Mouse (Mus musculus): Measurements from ENCODE around the gene Myadml2. TPM values are rescaled to one million over a fixed set of nuclear protein-coding genes. Genes with fewer than 3 reads are reported as not detected.

The Myadml2 gene
- polyA plus RNA-seq, 2 experiments = 0.07 to 0.67 TPM

DNA sequence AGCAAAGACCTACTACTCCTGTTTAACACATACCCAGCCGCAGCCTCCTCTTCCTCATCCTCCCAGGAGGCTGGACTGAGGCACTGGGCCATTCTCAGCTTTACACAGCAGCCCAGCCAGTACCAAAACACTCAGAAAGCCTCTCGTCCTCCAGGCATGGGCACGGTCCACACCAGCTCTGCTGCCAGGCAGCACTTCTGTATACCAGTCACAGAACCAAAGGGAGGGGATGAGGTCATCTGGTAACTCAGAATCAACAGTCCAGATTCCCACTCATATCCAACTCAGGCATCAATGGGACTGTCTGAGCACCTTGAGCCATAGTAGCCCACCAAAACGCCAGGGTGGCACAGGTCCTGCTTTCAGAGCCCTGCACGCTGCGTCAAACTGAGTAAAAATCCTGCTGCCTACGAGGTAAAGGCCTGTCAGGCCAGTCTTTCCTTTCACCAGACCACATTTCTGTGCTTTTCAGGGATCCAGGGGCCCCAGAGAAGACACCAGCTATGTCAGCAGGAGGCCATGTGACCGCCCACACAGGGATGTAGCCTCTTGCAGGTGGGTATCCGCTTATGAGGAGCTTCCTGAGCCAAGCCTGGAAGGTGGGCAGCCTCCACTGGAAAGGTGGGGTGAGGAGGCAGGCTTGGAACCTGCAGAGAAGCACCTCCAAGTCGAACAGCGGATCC, 21.0 kb downstream of the Myadml2 start:
- 83% methylated on average over 11 of the region's 11 CpGs for WGBS (ENCODE audit: insufficient replicate concordance)
- Histone ChIP-seq H3K27me3 (ENCODE audit: control insufficient read depth, insufficient read depth, low read length) (no peaks in the 10 kb centered on the region), H3K36me3 (replicated peaks; ENCODE audit: control insufficient read depth, insufficient read depth, low read depth) (peaks cover 15% of the 10 kb centered on the region), H3K27ac (peak overlapping the region; percentile 44; the same call in 1 of the 2 replicates), H3K9me3 (ENCODE audit: control insufficient read depth, low read length) (no peaks in the 10 kb centered on the region), H3K9ac (replicated peaks) (no peak overlapping the region), H3K4me2 (ENCODE audit: low read depth) (no peak overlapping the region; the same call in 1 of the 2 replicates), H3K4me1 (replicated peaks; ENCODE audit: control insufficient read depth in 2 of 2, insufficient read depth in 2 of 2, low read length in 1 of 2) (peaks cover 39 to 50% of the 10 kb centered on the region in 2 experiments), H3K4me3 (ENCODE audit: insufficient read depth in 1 of 2, low read depth in 2 of 2, low read length in 2 of 2) (no peak overlapping the region)
- DNase-seq (ENCODE audit: low read depth in 3 of 3, low spot score in 3 of 3) (no peak), ATAC-seq (ENCODE audit: insufficient read depth) (no peak)
- TF ChIP-seq EP300 (IDR thresholded peaks at IDR 0.05; ENCODE audit: low read depth) = no peak
- TF ChIP-seq CTCF (IDR thresholded peaks at IDR 0.05; ENCODE audit: low read depth) = no peak

DNA sequence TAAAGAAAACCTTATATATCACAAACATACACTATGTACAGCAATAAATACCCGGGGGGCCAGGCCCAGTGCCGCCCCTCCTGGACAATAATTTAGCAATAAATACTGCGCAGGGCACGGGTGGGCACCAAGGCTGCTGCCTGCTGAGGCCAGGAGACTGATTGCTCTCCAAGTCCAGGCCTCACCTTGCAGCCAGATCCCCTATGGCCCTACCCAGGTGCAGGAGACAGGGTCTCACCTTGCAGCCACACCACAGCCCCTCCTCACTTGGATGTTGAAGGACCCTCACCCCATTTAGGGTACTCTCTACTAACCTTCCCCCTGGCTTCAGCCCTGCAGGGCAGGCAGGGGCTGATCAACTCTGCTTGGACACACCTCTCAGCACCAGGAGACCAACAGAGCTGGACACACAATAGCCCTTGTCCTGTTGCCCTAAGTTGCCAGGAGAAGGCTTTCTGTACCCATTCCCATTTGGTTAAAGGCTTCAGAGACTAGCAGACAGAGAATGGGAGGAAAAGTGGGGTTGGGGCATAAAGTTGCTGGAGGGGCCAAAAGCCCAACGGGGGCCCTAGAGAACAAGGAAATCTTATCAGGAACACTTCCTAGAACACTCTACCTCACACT, 22.7 kb downstream of the Myadml2 start, which contains the start of gene Sirt7:
Gene Sirt7, minus strand, starts transcription at position 89 of the 624 bp plus-strand sequence.
- H3K4me3 ChIP-seq (ENCODE audit: insufficient read depth in 1 of 2, low read depth in 2 of 2, low read length in 2 of 2) = peak within 1 kb of the TSS; percentile 74 to 91
- no peaks in the 10 kb centered on the region for H3K9me3 ChIP-seq (ENCODE audit: control insufficient read depth, low read length)
- H3K4me2 ChIP-seq (ENCODE audit: low read depth) = peak within 1 kb of the TSS; percentile 91
- TF ChIP-seq EP300 (IDR thresholded peaks at IDR 0.05; ENCODE audit: low read depth) = no peak
- 0 out of 2 replicates have a peak, but pooled peaks have one; percentile 11 for TF ChIP-seq CTCF (IDR thresholded peaks at IDR 0.05; ENCODE audit: low read depth)
- peak within 1 kb of the TSS; percentile 69 for H3K27ac ChIP-seq
- peaks cover 32% of the 10 kb centered on the region for H3K36me3 ChIP-seq (replicated peaks; ENCODE audit: control insufficient read depth, insufficient read depth, low read depth)
- H3K4me1 ChIP-seq (replicated peaks; ENCODE audit: control insufficient read depth in 2 of 2, insufficient read depth in 2 of 2, low read length in 1 of 2) = peaks cover 23 to 33% of the 10 kb centered on the region in 2 experiments
- H3K9ac ChIP-seq (replicated peaks) = peak within 1 kb of the TSS; percentile 94
- DNase-seq (ENCODE audit: low read depth in 3 of 3, low spot score in 3 of 3) = no peak
- no peaks in the 10 kb centered on the region for H3K27me3 ChIP-seq (ENCODE audit: control insufficient read depth, insufficient read depth, low read length)
- WGBS (ENCODE audit: insufficient replicate concordance) = 12% methylated on average over 5 of the region's 5 CpGs
- no peak for ATAC-seq (ENCODE audit: insufficient read depth)

DNA sequence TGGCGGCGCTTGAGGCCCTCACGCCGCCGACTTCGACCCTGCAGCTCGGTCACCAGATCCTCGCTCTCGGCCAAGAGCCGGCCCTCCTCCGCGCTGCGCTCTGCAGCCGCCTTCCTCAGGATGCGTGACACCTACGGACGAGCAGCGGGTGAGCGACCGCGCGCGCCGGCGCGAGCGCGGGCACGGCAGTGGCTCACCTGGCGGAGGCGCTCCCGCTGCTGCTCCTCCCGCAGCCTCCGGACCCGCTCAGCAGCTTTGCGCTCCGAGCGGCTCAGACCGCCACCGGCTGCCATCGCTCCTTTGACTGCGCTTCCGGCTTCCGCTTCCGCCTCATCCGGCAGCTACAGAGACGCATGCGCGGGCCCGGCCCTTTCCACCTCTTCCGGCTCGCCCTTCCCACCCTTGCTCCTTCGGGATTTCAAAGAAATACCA, 23.3 kb downstream of the Myadml2 start:
- H3K27ac ChIP-seq = peak overlapping the region; percentile 69
- no peak for TF ChIP-seq CTCF (IDR thresholded peaks at IDR 0.05; ENCODE audit: low read depth)
- TF ChIP-seq EP300 (IDR thresholded peaks at IDR 0.05; ENCODE audit: low read depth) = no peak
- H3K4me2 ChIP-seq (ENCODE audit: low read depth) = peak overlapping the region; percentile 91
- WGBS (ENCODE audit: insufficient replicate concordance) = under 1% methylated on average over 53 of the region's 53 CpGs
- no peaks in the 10 kb centered on the region for H3K27me3 ChIP-seq (ENCODE audit: control insufficient read depth, insufficient read depth, low read length)
- DNase-seq (ENCODE audit: low read depth in 3 of 3, low spot score in 3 of 3) = peak in 2 of 3 experiments; percentile 66 to 69
- H3K9me3 ChIP-seq (ENCODE audit: control insufficient read depth, low read length) = no peaks in the 10 kb centered on the region
- H3K9ac ChIP-seq (replicated peaks) = peak overlapping the region; percentile 94
- peaks cover 19 to 29% of the 10 kb centered on the region in 2 experiments for H3K4me1 ChIP-seq (replicated peaks; ENCODE audit: control insufficient read depth in 2 of 2, insufficient read depth in 2 of 2, low read length in 1 of 2)
- ATAC-seq (ENCODE audit: insufficient read depth) = peak; percentile 72
- H3K36me3 ChIP-seq (replicated peaks; ENCODE audit: control insufficient read depth, insufficient read depth, low read depth) = peaks cover 37% of the 10 kb centered on the region
- H3K4me3 ChIP-seq (ENCODE audit: insufficient read depth in 1 of 2, low read depth in 2 of 2, low read length in 2 of 2) = peak overlapping the region; percentile 74 to 91

GRCm38 (mm10) chr11:120623961-120624679, 23.8 kb downstream of the Myadml2 start:
- Histone ChIP-seq H3K27ac (peak overlapping the region; percentile 69), H3K27me3 (ENCODE audit: control insufficient read depth, insufficient read depth, low read length) (no peaks in the 10 kb centered on the region), H3K9me3 (ENCODE audit: control insufficient read depth, low read length) (no peaks in the 10 kb centered on the region), H3K4me2 (ENCODE audit: low read depth) (peak overlapping the region; percentile 91), H3K4me1 (replicated peaks; ENCODE audit: control insufficient read depth in 2 of 2, insufficient read depth in 2 of 2, low read length in 1 of 2) (peaks cover 15 to 26% of the 10 kb centered on the region in 2 experiments), H3K4me3 (ENCODE audit: insufficient read depth in 1 of 2, low read depth in 2 of 2, low read length in 2 of 2) (peak overlapping the region; percentile 74 to 91), H3K9ac (replicated peaks) (peak overlapping the region; percentile 94), H3K36me3 (replicated peaks; ENCODE audit: control insufficient read depth, insufficient read depth, low read depth) (peaks cover 38% of the 10 kb centered on the region)
- TF ChIP-seq EP300 (IDR thresholded peaks at IDR 0.05; ENCODE audit: low read depth) (no peak), CTCF (IDR thresholded peaks at IDR 0.05; ENCODE audit: low read depth) (peak; percentile 91)
- peak; percentile 80 for ATAC-seq (ENCODE audit: insufficient read depth)
- no peak for DNase-seq (ENCODE audit: low read depth in 3 of 3, low spot score in 3 of 3)
- 11% methylated on average over 30 of the region's 30 CpGs for WGBS (ENCODE audit: insufficient replicate concordance)

Data from liver, embryonic 14.5 days (tissue).